Mouse (Mus musculus) small intestine, adult 2 months (tissue): ENCODE data around the gene Cog6. TPM values are rescaled to one million over a fixed set of nuclear protein-coding genes. Genes with fewer than 3 reads are reported as not detected.

Experiments used
- H3K27ac ChIP-seq: fragments of 200-500 bp; 2 replicates; pipeline ENCODE4 v1.5.1; 2012; ENCODE audit warnings: low read depth, low read length, control low read depth, inconsistent platforms; ENCODE audit not compliant: insufficient read depth
- H3K27me3 ChIP-seq: fragments of 200-500 bp; 2 replicates; pipeline ENCODE4 v1.6.1; 2012; ENCODE audit warnings: mild to moderate bottlenecking, moderate library complexity, low read length, inconsistent platforms; ENCODE audit not compliant: control insufficient read depth, insufficient read depth
- H3K36me3 ChIP-seq: fragments of 200-500 bp; 2 replicates; pipeline ENCODE4 v1.6.1; 2012; ENCODE audit warnings: mild to moderate bottlenecking, low read length, control low read depth, inconsistent platforms; ENCODE audit not compliant: control insufficient read depth, insufficient read depth
- H3K4me1 ChIP-seq: fragments of 200-500 bp; 2 replicates; pipeline ENCODE4 v1.6.1; 2012; ENCODE audit warnings: low read length, inconsistent platforms, mixed read lengths; ENCODE audit not compliant: control insufficient read depth, insufficient read depth, insufficient read length
- H3K4me3 ChIP-seq: fragments of 200-500 bp; 2 replicates; pipeline ENCODE4 v1.5.1; 2012; ENCODE audit warnings: low read depth, mild to moderate bottlenecking, control low read depth, inconsistent platforms, low read length, moderate library complexity
- CTCF ChIP-seq: fragments of 200-500 bp; IDR thresholded peaks from 2 replicates; pipeline ENCODE4 v1.5.1; 2012; ENCODE audit warnings: low read depth, mild to moderate bottlenecking, control low read depth, inconsistent platforms, low read length, moderate library complexity, mixed read lengths; ENCODE audit not compliant: insufficient replicate concordance, insufficient read length; ENCODE audit errors: extremely low read depth
- POLR2A ChIP-seq: fragments of 200-500 bp; IDR thresholded peaks from 2 replicates; pipeline ENCODE4 v1.6.1; 2012; ENCODE audit warnings: low read depth, mild to moderate bottlenecking, control low read depth, inconsistent platforms, low read length, moderate library complexity
- WGBS: fragments of 180-500 bp; shearing (Covaris S2); methylation state at CpG from one replicate; pipeline ENCODE4 v1.1.7; 2018; 5-methylcytosine and 5-hydroxymethylcytosine counted together
- polyA plus RNA-seq: library from polyadenylated mRNA; depleted of rRNA; stranded (reverse); fragments of >200 nt; gene quantifications from 2 replicates; pipeline ENCODE4 v1.2.3, GENCODE M21; 2012

The Cog6 gene
- polyA plus RNA-seq, 1 experiment = 11.9 TPM

DNA sequence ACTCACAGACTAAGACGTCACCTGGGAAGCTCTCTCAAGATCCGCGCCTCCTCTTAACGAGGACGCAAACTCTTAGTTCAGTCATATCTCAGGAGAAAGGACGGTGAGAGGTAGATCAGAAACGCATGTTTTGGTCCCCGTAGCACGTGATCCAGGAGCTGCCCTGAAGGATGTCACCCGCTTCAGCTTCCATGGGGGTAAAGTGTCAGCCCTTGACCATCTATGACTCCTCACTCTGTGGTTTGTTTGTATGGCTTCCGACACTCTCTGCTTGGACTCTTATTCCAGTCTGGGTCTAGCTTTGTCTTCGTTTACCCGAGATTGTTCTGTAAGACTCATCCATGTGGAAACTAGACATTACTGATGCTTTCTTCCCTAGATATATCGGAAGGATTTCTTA lies 54.6 kb downstream of the Cog6 start:
- 94% methylated on average over 14 of the region's 14 CpGs for WGBS
- Histone ChIP-seq H3K4me1 (no peaks in the 10 kb centered on the region), H3K36me3 (no peaks in the 10 kb centered on the region), H3K27me3 (no peaks in the 10 kb centered on the region), H3K4me3 (no peak overlapping the region), H3K27ac (no peak overlapping the region)
- TF ChIP-seq CTCF = no peak
- no peak for TF ChIP-seq POLR2A

GRCm38 (mm10) chr3:52961661-52962060 lies 55.4 kb downstream of the Cog6 start:
- Histone ChIP-seq H3K27ac (no peak overlapping the region), H3K36me3 (no peaks in the 10 kb centered on the region), H3K27me3 (no peaks in the 10 kb centered on the region), H3K4me1 (no peaks in the 10 kb centered on the region), H3K4me3 (no peak overlapping the region)
- TF ChIP-seq POLR2A = no peak
- no peak for TF ChIP-seq CTCF
- 62% methylated on average over 3 of the region's 3 CpGs for WGBS

GRCm38 (mm10) chr3:52960951-52961350 lies 56.1 kb downstream of the Cog6 start:
- WGBS = 91% methylated on average over 13 of the region's 13 CpGs
- TF ChIP-seq POLR2A (no peak), CTCF (no peak)

GRCm38 (mm10) chr3:52958444-52959120 lies 58.5 kb downstream of the Cog6 start:
- Histone ChIP-seq H3K4me3 (no peak overlapping the region), H3K36me3 (no peaks in the 10 kb centered on the region), H3K4me1 (no peaks in the 10 kb centered on the region), H3K27ac (no peak overlapping the region), H3K27me3 (no peaks in the 10 kb centered on the region)
- TF ChIP-seq POLR2A = no peak
- 87% methylated on average over 10 of the region's 10 CpGs for WGBS

More at GRCm38 (mm10) chr3:52960951-52961350, 56.1 kb downstream of the Cog6 start:
- H3K4me3 ChIP-seq = no peak overlapping the region
- no peaks in the 10 kb centered on the region for H3K27me3 ChIP-seq
- H3K27ac ChIP-seq = no peak overlapping the region
- H3K36me3 ChIP-seq = no peaks in the 10 kb centered on the region
- no peaks in the 10 kb centered on the region for H3K4me1 ChIP-seq

DNA sequence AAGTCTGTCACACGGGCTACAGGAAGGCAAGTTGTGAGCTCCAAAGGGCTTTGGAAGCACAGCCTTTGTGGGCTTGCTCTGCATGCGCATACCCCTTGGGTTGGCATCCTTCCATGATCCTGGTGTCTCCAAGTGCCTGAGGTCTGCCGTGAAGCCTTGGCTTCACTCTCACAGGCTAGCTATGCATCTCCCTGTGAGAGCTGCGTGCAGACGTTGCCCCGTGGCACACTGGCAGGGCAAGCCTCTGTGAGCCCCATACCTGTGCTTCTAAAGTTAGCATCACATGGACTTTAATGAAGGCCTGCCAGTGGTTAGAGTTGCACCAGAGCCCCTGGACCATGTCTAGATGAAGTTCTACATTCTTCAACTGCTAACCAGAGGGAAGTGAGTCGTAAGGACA lies 59.2 kb downstream of the Cog6 start:
- WGBS = 88% methylated on average over 7 of the region's 7 CpGs
- H3K4me3 ChIP-seq = no peak overlapping the region
- TF ChIP-seq POLR2A (no peak), CTCF (no peak)
- no peaks in the 10 kb centered on the region for H3K27me3 ChIP-seq
- H3K4me1 ChIP-seq = no peaks in the 10 kb centered on the region
- H3K36me3 ChIP-seq = no peaks in the 10 kb centered on the region
- H3K27ac ChIP-seq = no peak overlapping the region

DNA sequence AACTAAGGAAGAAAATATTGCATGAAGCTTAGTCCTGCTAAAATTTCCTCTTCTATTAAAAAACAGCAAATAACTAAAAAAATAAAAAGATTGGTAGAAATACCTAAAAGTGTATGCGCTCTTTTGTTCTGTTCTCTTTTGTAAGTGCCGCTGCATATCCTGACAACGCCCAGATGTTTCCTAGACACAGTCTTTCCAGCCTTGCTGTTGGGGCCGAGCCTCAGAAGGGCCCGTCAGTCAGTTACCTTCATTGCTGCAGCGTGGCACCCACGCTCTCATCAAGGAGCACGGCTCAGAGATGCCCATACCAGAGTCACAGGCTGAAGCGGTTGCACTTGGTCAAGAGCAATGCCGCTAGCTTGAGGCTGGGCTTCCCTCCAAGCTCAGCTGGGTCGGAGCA lies 60.8 kb downstream of the Cog6 start:
- no peak overlapping the region for H3K27ac ChIP-seq
- 78% methylated on average over 11 of the region's 11 CpGs for WGBS

GRCm38 (mm10) chr3:52955481-52956019 lies 61.5 kb downstream of the Cog6 start:
- Histone ChIP-seq H3K27me3 (no peaks in the 10 kb centered on the region), H3K36me3 (no peaks in the 10 kb centered on the region), H3K4me1 (no peaks in the 10 kb centered on the region), H3K27ac (no peak overlapping the region), H3K4me3 (no peak overlapping the region)
- 23% methylated on average over 10 of the region's 10 CpGs for WGBS
- TF ChIP-seq POLR2A (no peak), CTCF (no peak)

More for the DNA sequence above, 60.8 kb downstream of the Cog6 start:
- Histone ChIP-seq H3K27me3 (no peaks in the 10 kb centered on the region), H3K4me1 (no peaks in the 10 kb centered on the region), H3K4me3 (no peak overlapping the region), H3K36me3 (no peaks in the 10 kb centered on the region)
- TF ChIP-seq POLR2A (no peak), CTCF (no peak)

DNA sequence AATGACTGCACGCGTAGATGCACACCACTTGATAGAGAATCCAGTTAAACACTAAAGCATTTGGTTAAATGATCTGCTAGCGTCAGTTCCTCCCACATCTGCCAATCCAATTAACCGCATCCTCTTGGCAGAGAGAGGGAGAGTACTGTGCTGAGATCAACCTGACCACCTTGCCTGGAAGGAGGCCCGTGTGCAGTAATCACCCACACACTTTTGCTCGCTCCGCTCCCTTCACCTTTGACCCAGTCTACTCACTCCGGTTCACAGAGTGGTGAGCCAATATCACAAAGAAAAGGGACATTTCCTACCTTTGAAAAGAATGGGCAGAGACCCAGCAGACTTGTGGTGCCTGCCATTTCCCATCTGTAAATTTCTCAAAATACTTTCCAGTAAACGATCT lies 62.4 kb downstream of the Cog6 start:
- Histone ChIP-seq H3K36me3 (no peaks in the 10 kb centered on the region), H3K27ac (no peak overlapping the region), H3K4me1 (no peaks in the 10 kb centered on the region), H3K4me3 (no peak overlapping the region), H3K27me3 (no peaks in the 10 kb centered on the region)
- TF ChIP-seq POLR2A (no peak), CTCF (no peak)
- WGBS = 68% methylated on average over 9 of the region's 9 CpGs
